Mouse (Mus musculus): ENCODE data around the gene Shld2.
"Not testable (repeated sequence)": the region's sequence is repeated elsewhere in the genome, so short reads cannot be mapped to it uniquely, and the experiment has no call there.

Gene Shld2

GRCm38 (mm10) chr14:34288396-34288795 lies 21.9 kb downstream of the Shld2 start:
- no peak for DNase-seq (ENCODE audit: low read depth, low spot score)

GRCm38 (mm10) chr14:34281736-34282269 lies 28.5 kb downstream of the Shld2 start:
- no peak for DNase-seq (ENCODE audit: low read depth, low spot score)

GRCm38 (mm10) chr14:34280798-34281197 lies 29.5 kb downstream of the Shld2 start:
- no peak for DNase-seq (ENCODE audit: low read depth, low spot score)

- no peak for DNase-seq (ENCODE audit: low read depth, low spot score)
Measured at GRCm38 (mm10) chr14:34279726-34280125, 30.6 kb downstream of the Shld2 start.

- DNase-seq (ENCODE audit: low read depth, low spot score): no peak
Measured at GRCm38 (mm10) chr14:34275225-34275624, 35.1 kb downstream of the Shld2 start.

- no peak for DNase-seq (ENCODE audit: low read depth, low spot score)
Measured at GRCm38 (mm10) chr14:34274141-34274540, 36.2 kb downstream of the Shld2 start.

- no peak for DNase-seq (ENCODE audit: low read depth, low spot score)
Measured at GRCm38 (mm10) chr14:34273280-34273679, 37.0 kb downstream of the Shld2 start.

- DNase-seq (ENCODE audit: low read depth, low spot score): no peak
Measured at GRCm38 (mm10) chr14:34268046-34268445, 42.2 kb downstream of the Shld2 start.

- not testable (repeated sequence) for DNase-seq (ENCODE audit: low read depth, low spot score)
Measured at GRCm38 (mm10) chr14:34258525-34258924, 51.8 kb downstream of the Shld2 start.

GRCm38 (mm10) chr14:34253261-34253660 lies 57.0 kb downstream of the Shld2 start:
- no peak for DNase-seq (ENCODE audit: low read depth, low spot score)

GRCm38 (mm10) chr14:34252470-34253145 lies 57.7 kb downstream of the Shld2 start:
- no peak for DNase-seq (ENCODE audit: low read depth, low spot score)

GRCm38 (mm10) chr14:34240676-34241075 lies 69.6 kb downstream of the Shld2 start:
- no peak for DNase-seq (ENCODE audit: low read depth, low spot score)

- DNase-seq (ENCODE audit: low read depth, low spot score): no peak
Measured at GRCm38 (mm10) chr14:34240263-34240662, 70.0 kb downstream of the Shld2 start.

GRCm38 (mm10) chr14:34234630-34235380 lies 75.5 kb downstream of the Shld2 start:
- peak; percentile 0 for DNase-seq (ENCODE audit: low read depth, low spot score)

- DNase-seq (ENCODE audit: low read depth, low spot score): no peak
Measured at GRCm38 (mm10) chr14:34233846-34234245, 76.4 kb downstream of the Shld2 start.

- no peak for DNase-seq (ENCODE audit: low read depth, low spot score)
Measured at GRCm38 (mm10) chr14:34232866-34233680, 77.2 kb downstream of the Shld2 start.

GRCm38 (mm10) chr14:34232340-34232739 lies 78.0 kb downstream of the Shld2 start:
- no peak for DNase-seq (ENCODE audit: low read depth, low spot score)

- no peak for DNase-seq (ENCODE audit: low read depth, low spot score)
Measured at GRCm38 (mm10) chr14:34228830-34229506, 81.3 kb downstream of the Shld2 start.

- DNase-seq (ENCODE audit: low read depth, low spot score): no peak
Measured at GRCm38 (mm10) chr14:34227981-34228380, 82.3 kb downstream of the Shld2 start.

- no peak for DNase-seq (ENCODE audit: low read depth, low spot score)
Measured at GRCm38 (mm10) chr14:34226566-34226965, 83.7 kb downstream of the Shld2 start.

GRCm38 (mm10) chr14:34225986-34226385 lies 84.3 kb downstream of the Shld2 start:
- DNase-seq (ENCODE audit: low read depth, low spot score): no peak

All from c-Kit-negative CD71-positive TER-119-positive erythroid progenitor cells, embryonic 14.5 days (primary cell).